16 mouse cellular contexts compared by ENCODE assay signal in genomic region chr1:30849955-30850354, GRCm38 (mm10).
"Had no signal": no experiment of that assay in that cellular context is flagged by ENCODE, and none has a peak within 500 bp of the region (broad histone marks: within the 10 kb centered on the region; RNA-seq: fewer than 3 reads in every experiment).

No protein-coding gene starts in this region.

- H3K4me2 ChIP-seq: neural tube, embryonic 13.5 days; neural tube, embryonic 15.5 days; stomach, embryonic 15.5 days had no signal

- H3K27ac ChIP-seq: neural tube, embryonic 13.5 days; neural tube, embryonic 15.5 days; stomach, embryonic 15.5 days; stomach, postnatal 0 days had no signal

- H3K9me3 ChIP-seq: neural tube, embryonic 13.5 days; neural tube, embryonic 15.5 days; stomach, embryonic 15.5 days had no signal

- H3K36me3 ChIP-seq: stomach, embryonic 15.5 days had no signal

- H3K4me3 ChIP-seq: neural tube, embryonic 13.5 days; neural tube, embryonic 15.5 days; stomach, embryonic 15.5 days had no signal

- H3K9ac ChIP-seq: neural tube, embryonic 13.5 days; neural tube, embryonic 15.5 days; stomach, embryonic 15.5 days had no signal

- H3K27me3 ChIP-seq: neural tube, embryonic 13.5 days; neural tube, embryonic 15.5 days; stomach, embryonic 15.5 days had no signal

- H3K4me1 ChIP-seq: neural tube, embryonic 13.5 days; neural tube, embryonic 15.5 days; stomach, embryonic 15.5 days had no signal

- DNase-seq: retina, postnatal 1 day; right cerebral cortex, adult 18-20 months; right cerebral cortex, postnatal 14 days; right cerebral cortex, postnatal 25 days; right cerebral cortex, postnatal 4 days; spleen, adult 18-20 months; thymus, adult 18-20 months; thymus, adult 2 months; thymus, postnatal 14 days; thymus, postnatal 25 days; thymus, postnatal 36 days; thymus, postnatal 4 days had no signal
